25 mouse cellular contexts compared by ENCODE assay signal in the genomic region with DNA sequence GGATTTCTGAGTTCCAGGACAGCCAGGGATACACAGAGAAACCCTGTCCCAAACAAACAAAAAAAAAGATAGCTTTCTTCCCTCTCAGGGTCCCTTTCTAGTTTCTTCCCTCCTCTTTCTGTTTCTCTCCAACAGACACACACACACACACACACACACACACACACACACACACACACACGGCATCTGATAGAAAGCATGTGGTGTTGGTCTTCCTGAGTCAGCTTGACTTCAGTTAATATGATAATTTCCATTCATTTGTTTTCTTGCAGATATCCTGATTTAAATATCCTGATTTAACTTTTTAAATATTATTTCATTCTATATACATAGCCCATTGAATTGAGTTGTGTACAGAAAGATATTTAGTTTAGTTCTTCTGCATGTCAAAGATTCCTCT. TPM values are rescaled to one million over a fixed set of nuclear protein-coding genes. Genes with fewer than 3 reads are reported as not detected.
DNase-seq lines count a peak whose midpoint lies in the region; ATAC-seq and TF ChIP-seq lines count a peak whose summit lies in the region.
"Had no signal": no experiment of that assay in that cellular context is flagged by ENCODE, and none has a peak within 500 bp of the region (broad histone marks: within the 10 kb centered on the region; RNA-seq: fewer than 3 reads in every experiment).

No protein-coding gene starts in this region.

- TF ChIP-seq RAD21 in MEL (IDR thresholded peaks at IDR 0.05; ENCODE audit: low read depth, low read length) = no peak

- no peaks in the 10 kb centered on the region for H3K9me3 ChIP-seq in MEL (replicated peaks; ENCODE audit: insufficient read depth, low read length)
- H3K9me3 ChIP-seq in midbrain, embryonic 14.5 days (ENCODE audit: control insufficient read depth, low read length) = no peaks in the 10 kb centered on the region
- H3K9me3 ChIP-seq: G1E had no signal

- H3K4me1 ChIP-seq in MEL (ENCODE audit: control insufficient read depth in 1 of 2, insufficient read depth in 2 of 2, low read length in 2 of 2) = peaks cover 7 to 13% of the 10 kb centered on the region in 2 experiments; a peak in 3 of 4 replicates
- no peaks in the 10 kb centered on the region for H3K4me1 ChIP-seq in midbrain, embryonic 14.5 days (ENCODE audit: control insufficient read depth, insufficient read depth, low read length)

- TF ChIP-seq EP300 in MEL (IDR thresholded peaks at IDR 0.05; ENCODE audit: low read depth in 1 of 2, low read length in 2 of 2) = peak in 1 of 2 experiments; percentile 40; a peak in 1 of 4 replicates

- peaks cover 0 to 2% of the 10 kb centered on the region in 2 experiments; a peak in 1 of 4 replicates for H3K36me3 ChIP-seq in MEL (ENCODE audit: control insufficient read depth in 1 of 2, insufficient read depth in 2 of 2, low read length in 2 of 2)
- H3K36me3 ChIP-seq in midbrain, embryonic 14.5 days (ENCODE audit: control insufficient read depth, insufficient read depth, low read length) = peaks cover 84% of the 10 kb centered on the region

- H3K4me2 ChIP-seq in midbrain, embryonic 14.5 days (ENCODE audit: low read length) = no peak overlapping the region

- no peaks in the 10 kb centered on the region for H3K79me2 ChIP-seq in MEL (ENCODE audit: control insufficient read depth, insufficient read depth, low read length, poor library complexity)

- no peak for TF ChIP-seq POLR2A in MEL (IDR thresholded peaks at IDR 0.05; ENCODE audit: control insufficient read depth in 1 of 2, insufficient read depth in 1 of 2, low read depth in 1 of 2, low read length in 2 of 2, poor library complexity in 1 of 2)

- ATAC-seq in midbrain, embryonic 14.5 days (ENCODE audit: low FRiP score, low TSS enrichment) = no peak
- ATAC-seq: activated CD4-positive, CD25-positive, alpha-beta regulatory T cell, adult 4 months; Patski had no signal

- peak; percentile 77 for DNase-seq in 416B (ENCODE audit: low read depth)
- peak; percentile 14 for DNase-seq in MEL (ENCODE audit: low read depth, low spot score)
- no peak for DNase-seq in midbrain, embryonic 14.5 days
- DNase-seq in T-cell, adult 2 months (ENCODE audit: low spot score) = no peak
- DNase-seq: adrenal gland, adult 2 months; adrenal gland, adult 8-10 months; adrenal gland, postnatal 10 days; adrenal gland, postnatal 14 days; adrenal gland, postnatal 25 days; adrenal gland, postnatal 36 days; B cell, adult 2 months; cerebellum, adult 11 months; cerebellum, adult 11-12 months; cerebellum, adult 18-20 months; cerebellum, adult 2 months; cerebellum, adult 8-10 months; cerebellum, adult 9-10 months had no signal

- H3K27ac ChIP-seq in MEL (ENCODE audit: control insufficient read depth, low read depth, low read length) = no peak overlapping the region
- H3K27ac ChIP-seq in midbrain, embryonic 14.5 days (replicated peaks; ENCODE audit: low read depth, low read length) = no peak overlapping the region

- no peak overlapping the region for H3K9ac ChIP-seq in MEL (ENCODE audit: control insufficient read depth, low read depth, low read length, poor library complexity, severe bottlenecking)
- H3K9ac ChIP-seq in midbrain, embryonic 14.5 days (replicated peaks; ENCODE audit: low read length) = no peak overlapping the region

- no peak for TF ChIP-seq CTCF in MEL (IDR thresholded peaks at IDR 0.05 in 2 of 3, conservative IDR thresholded peaks at IDR 0.05 in 1 of 3; ENCODE audit: control insufficient read depth in 1 of 3, insufficient read depth in 1 of 3, low read depth in 2 of 3, low read length in 3 of 3, poor library complexity in 1 of 3, severe bottlenecking in 1 of 3)

- no peak overlapping the region for H3K4me3 ChIP-seq in MEL (ENCODE audit: control insufficient read depth in 1 of 2, insufficient read depth in 1 of 2, low read depth in 2 of 2, low read length in 2 of 2)
- H3K4me3 ChIP-seq in midbrain, embryonic 14.5 days (replicated peaks; ENCODE audit: low read depth, low read length) = no peak overlapping the region

- H3K27me3 ChIP-seq in MEL (ENCODE audit: control insufficient read depth in 1 of 2, insufficient read depth in 2 of 2, low read length in 2 of 2) = no peaks in the 10 kb centered on the region
- no peaks in the 10 kb centered on the region for H3K27me3 ChIP-seq in midbrain, embryonic 14.5 days (ENCODE audit: control insufficient read depth, insufficient read depth, low read length)
- H3K27me3 ChIP-seq: CH12.LX, Patski had no signal

- 92% methylated on average over 1 of the region's 1 CpGs for WGBS in midbrain, embryonic 14.5 days

TF ChIP-seq in MEL, 35 proteins besides CTCF, POLR2A, EP300 and RAD21:
- TF ChIP-seq MXI1 (IDR thresholded peaks at IDR 0.05; ENCODE audit: low read depth, low read length) (peak; percentile 21; the same call in 1 of the 2 replicates), ETS1 (IDR thresholded peaks at IDR 0.05; ENCODE audit: low read depth, low read length) (peak; percentile 52; the same call in 1 of the 2 replicates), TCF12 (IDR thresholded peaks at IDR 0.05; ENCODE audit: low read depth, low read length) (0 out of 2 replicates have a peak, but pooled peaks have one; percentile 7), ZNF384 (IDR thresholded peaks at IDR 0.05; ENCODE audit: low read depth, low read length) (no peak; the same call in 1 of the 2 replicates), UBTF (IDR thresholded peaks at IDR 0.05; ENCODE audit: borderline replicate concordance, insufficient read depth, low read depth, low read length) (no peak), MAFK (IDR thresholded peaks at IDR 0.05; ENCODE audit: borderline replicate concordance, low read depth, low read length) (no peak)

RNA-seq across cellular contexts. Expression of a gene that starts 28.7 kb away (rescaled TPM):
- not detected in 2 replicates for total RNA-seq in MEL (2012; rRNA removed)
- polyA plus RNA-seq in MEL (2012; ENCODE audit: insufficient read depth in 1 of 2, insufficient read length in 2 of 2, low read depth in 1 of 2, low replicate concordance in 2 of 2, missing spikeins in 1 of 2) = not detected
- not detected in 2 replicates for polyA plus RNA-seq in midbrain, embryonic 14.5 days (2014; fragmentation: Nextera tagmentation; extraction: Ambion mirVana)
- total RNA-seq: adrenal gland, adult 18-20 months; adrenal gland, adult 2 months; adrenal gland, adult 8-10 months; adrenal gland, postnatal 10 days; adrenal gland, postnatal 14 days; adrenal gland, postnatal 25 days; adrenal gland, postnatal 36 days; adrenal gland, postnatal 4 days; CH12.LX; G1E had no signal
- polyA plus RNA-seq: activated CD4-positive, CD25-positive, alpha-beta regulatory T cell, adult 4 months; adrenal gland, adult 2 months; C2C12; CD4-positive, CD25-positive, alpha-beta regulatory T cell, adult 4 months; cerebellum, adult 2 months; G1E; Patski had no signal

Comparison
In these comparisons a context has a peak if more than half of its experiments do, and no peak if none do; other contexts are left out.
1. DNase-seq: peak in 416B (single experiment) and MEL (single experiment); none in midbrain, embryonic 14.5 days (single experiment) and T-cell, adult 2 months (single experiment).